Mouse (Mus musculus) liver, adult 2 months (tissue): ENCODE data around the gene Anapc15-ps. TPM values are rescaled to one million over a fixed set of nuclear protein-coding genes. Genes with fewer than 3 reads are reported as not detected.
A peak's percentile ranks its signal among the peaks of the same experiment; 100 is the strongest.
"Not testable (repeated sequence)": the region's sequence is repeated elsewhere in the genome, so short reads cannot be mapped to it uniquely, and the experiment has no call there.

Experiments
- DNase-seq: peaks from one replicate; pipeline ENCODE4 v3.0.0-alpha.2; 2011; ENCODE audit warnings: low read depth, low spot score; ENCODE audit errors: extremely low read depth
- H3K27ac ChIP-seq: fragments of 200-500 bp; replicated peaks from 2 replicates; pipeline ENCODE4 v1.5.1; 2012; ENCODE audit warnings: low read depth, mild to moderate bottlenecking, control low read depth, inconsistent platforms, low read length; ENCODE audit not compliant: insufficient read depth
- H3K27me3 ChIP-seq: fragments of 200-500 bp; 2 replicates; pipeline ENCODE4 v1.6.1; 2012; ENCODE audit warnings: mild to moderate bottlenecking, moderate library complexity, low read length, inconsistent platforms; ENCODE audit not compliant: control insufficient read depth, insufficient read depth
- H3K36me3 ChIP-seq: fragments of 200-500 bp; 2 replicates; pipeline ENCODE4 v1.6.1; 2012; ENCODE audit warnings: low read length, inconsistent platforms; ENCODE audit not compliant: control insufficient read depth, insufficient read depth
- H3K4me1 ChIP-seq: fragments of 200-500 bp; 2 replicates; pipeline ENCODE4 v1.6.1; 2011; ENCODE audit warnings: low read length; ENCODE audit not compliant: control insufficient read depth, insufficient read depth
- H3K4me3 ChIP-seq: fragments of 200-500 bp; 2 replicates; pipeline ENCODE4 v1.5.1; 2011; ENCODE audit warnings: low read depth, mild to moderate bottlenecking, control low read depth, low read length, moderate library complexity; ENCODE audit not compliant: insufficient read depth
- H3K79me2 ChIP-seq: fragments of 200-500 bp; 2 replicates; pipeline ENCODE4 v1.6.1; 2012; ENCODE audit warnings: inconsistent platforms, mild to moderate bottlenecking, low read length, moderate library complexity; ENCODE audit not compliant: control insufficient read depth, insufficient read depth
- H3K9ac ChIP-seq: fragments of 200-500 bp; 2 replicates; pipeline ENCODE4 v1.6.1; 2012; ENCODE audit warnings: low read depth, mild to moderate bottlenecking, control low read depth, inconsistent platforms, low read length
- CTCF ChIP-seq: fragments of 200-500 bp; IDR thresholded peaks from 2 replicates; pipeline ENCODE4 v1.5.1; 2011; ENCODE audit warnings: low read depth, low read length, control low read depth
- POLR2A ChIP-seq: fragments of 200-500 bp; IDR thresholded peaks from 2 replicates; pipeline ENCODE4 v1.6.1; 2011; ENCODE audit warnings: low read length, control low read depth; ENCODE audit not compliant: insufficient read depth; ENCODE audit errors: extremely low read depth
- WGBS: fragments of 180-500 bp; shearing (Covaris S2); methylation state at CpG from one replicate; pipeline ENCODE4 v1.1.7; 2018; 5-methylcytosine and 5-hydroxymethylcytosine counted together
- polyA plus RNA-seq: library from polyadenylated mRNA; depleted of rRNA; stranded (reverse); fragments of >200 nt; gene quantifications from 2 replicates; pipeline ENCODE4 v1.2.3, GENCODE M21; 2012
- total RNA-seq: library from RNA; depleted of rRNA; stranded (reverse); fragments of >200 nt; gene quantifications from 2 replicates; pipeline ENCODE4 v1.2.3, GENCODE M21; 2014

Gene Anapc15-ps
- total and polyA plus RNA-seq, 2 experiments = not detected

- Histone ChIP-seq H3K79me2 (no peaks in the 10 kb centered on the region), H3K4me3 (no peak overlapping the region), H3K27ac (no peak overlapping the region), H3K4me1 (no peaks in the 10 kb centered on the region), H3K36me3 (no peaks in the 10 kb centered on the region), H3K9ac (no peak overlapping the region), H3K27me3 (no peaks in the 10 kb centered on the region)
- WGBS = 93% methylated on average over 2 of the region's 2 CpGs
- DNase-seq = no peak
- no peak for TF ChIP-seq POLR2A
- TF ChIP-seq CTCF = no peak
These were observed 41.7 kb downstream of the Anapc15-ps start for GRCm38 (mm10) chr10:95631568-95631967.

- Histone ChIP-seq H3K79me2 (no peaks in the 10 kb centered on the region), H3K36me3 (no peaks in the 10 kb centered on the region), H3K4me1 (no peaks in the 10 kb centered on the region), H3K4me3 (no peak overlapping the region), H3K27me3 (no peaks in the 10 kb centered on the region), H3K9ac (no peak overlapping the region), H3K27ac (no peak overlapping the region)
- TF ChIP-seq POLR2A (no peak), CTCF (no peak)
- 69% methylated on average over 10 of the region's 10 CpGs for WGBS
- DNase-seq = no peak
These were observed 42.4 kb downstream of the Anapc15-ps start for GRCm38 (mm10) chr10:95630726-95631345.

DNA sequence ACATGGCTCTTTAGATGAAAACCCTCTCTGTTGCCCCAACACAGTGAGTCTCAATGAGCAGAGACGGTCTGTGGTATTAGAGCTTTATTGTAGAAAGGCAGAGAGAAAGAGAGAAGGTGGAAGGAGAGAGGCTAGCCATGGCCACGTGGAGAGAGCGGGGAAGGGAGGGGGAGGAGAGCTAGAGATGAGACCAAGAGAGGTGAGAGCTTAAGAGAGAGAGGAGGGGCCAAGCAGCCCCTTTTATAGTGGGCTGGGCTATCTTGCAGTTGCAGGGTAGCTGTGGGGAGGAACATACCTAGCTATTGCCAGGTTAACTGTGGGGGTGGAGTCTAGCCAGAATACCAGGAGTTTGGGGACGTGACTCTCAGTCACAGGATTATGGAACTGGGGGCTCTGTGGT lies 43.1 kb downstream of the Anapc15-ps start:
- WGBS = 91% methylated on average over 4 of the region's 4 CpGs
- DNase-seq, H3K79me2 ChIP-seq, H3K9ac ChIP-seq, H3K36me3 ChIP-seq, H3K4me1 ChIP-seq, H3K4me3 ChIP-seq, H3K27me3 ChIP-seq, H3K27ac ChIP-seq: not testable (repeated sequence)

DNA sequence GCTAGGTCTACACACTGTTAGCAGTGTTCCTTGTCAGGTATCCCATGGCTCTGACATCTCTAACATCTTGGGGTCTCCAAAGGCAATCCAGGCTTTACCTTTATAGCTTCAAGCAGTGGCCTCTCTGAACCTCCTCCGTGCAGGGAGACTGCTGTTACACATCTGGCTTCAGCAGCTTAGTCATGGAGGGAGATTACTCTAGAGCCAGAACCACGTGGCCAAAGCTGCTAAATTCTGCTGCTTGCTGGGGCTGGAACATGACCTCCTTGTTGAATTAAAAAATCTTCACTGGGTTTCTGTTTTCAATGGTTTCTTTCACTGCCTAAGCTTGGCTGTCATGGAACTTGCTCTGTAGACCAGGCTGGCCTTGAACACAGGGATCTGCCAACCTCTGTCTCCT lies 44.9 kb downstream of the Anapc15-ps start:
- WGBS = 94% methylated on average over 2 of the region's 2 CpGs
- no peaks in the 10 kb centered on the region for H3K79me2 ChIP-seq
- TF ChIP-seq CTCF (no peak), POLR2A (no peak)
- H3K4me3 ChIP-seq = no peak overlapping the region
- H3K27ac ChIP-seq = no peak overlapping the region
- no peaks in the 10 kb centered on the region for H3K27me3 ChIP-seq
- H3K36me3 ChIP-seq = no peaks in the 10 kb centered on the region
- peaks cover 17% of the 10 kb centered on the region for H3K4me1 ChIP-seq
- H3K9ac ChIP-seq = no peak overlapping the region
- DNase-seq = no peak

DNA sequence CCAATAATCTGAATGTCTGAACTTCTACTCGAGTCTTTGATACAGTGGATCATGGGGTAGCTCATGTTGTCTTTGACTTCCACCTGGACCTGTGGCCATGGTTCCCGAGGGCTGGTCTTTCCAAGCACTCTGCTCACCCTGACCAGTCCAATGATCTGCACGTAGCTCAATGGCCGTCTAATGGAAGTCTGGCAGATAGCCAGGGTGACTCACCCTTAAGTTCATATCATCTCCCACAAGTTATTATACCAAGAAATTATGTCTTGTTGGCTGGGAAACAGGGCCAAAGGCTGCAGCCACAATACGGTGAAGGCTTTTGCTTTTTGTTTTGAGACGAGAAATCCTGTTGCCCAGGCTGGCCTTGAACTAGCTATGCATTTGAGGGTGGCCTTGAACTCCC lies 45.9 kb downstream of the Anapc15-ps start:
- no peak overlapping the region for H3K27ac ChIP-seq
- no peaks in the 10 kb centered on the region for H3K36me3 ChIP-seq
- DNase-seq = no peak
- H3K79me2 ChIP-seq = no peaks in the 10 kb centered on the region
- peaks cover 17% of the 10 kb centered on the region for H3K4me1 ChIP-seq
- no peaks in the 10 kb centered on the region for H3K27me3 ChIP-seq
- TF ChIP-seq POLR2A (no peak), CTCF (no peak)
- no peak overlapping the region for H3K4me3 ChIP-seq
- 74% methylated on average over 6 of the region's 6 CpGs for WGBS
- no peak overlapping the region for H3K9ac ChIP-seq

- no peaks in the 10 kb centered on the region for H3K79me2 ChIP-seq
- peaks cover 17% of the 10 kb centered on the region for H3K4me1 ChIP-seq
- H3K9ac ChIP-seq = no peak overlapping the region
- DNase-seq = peak; percentile 100
- H3K27ac ChIP-seq = peak overlapping the region; percentile 91
- no peak overlapping the region for H3K4me3 ChIP-seq
- 11% methylated on average over 6 of the region's 6 CpGs for WGBS
- H3K36me3 ChIP-seq = no peaks in the 10 kb centered on the region
- H3K27me3 ChIP-seq = no peaks in the 10 kb centered on the region
- TF ChIP-seq CTCF (no peak), POLR2A (no peak)
These were observed 48.0 kb downstream of the Anapc15-ps start for GRCm38 (mm10) chr10:95625300-95625699.
